Comparison of ENCODE assay signal across 23 mouse cellular contexts in genomic region chr10:59112755-59113154, GRCm38 (mm10).
"Had no signal": no experiment of that assay in that cellular context is flagged by ENCODE, and none has a peak within 500 bp of the region (broad histone marks: within the 10 kb centered on the region; RNA-seq: fewer than 3 reads in every experiment).

No protein-coding gene starts in this region.

- H3K27me3 ChIP-seq: limb, embryonic 13.5 days; liver, embryonic 15.5 days; lung, embryonic 15.5 days; neural tube, embryonic 12.5 days; neural tube, embryonic 15.5 days; stomach, embryonic 15.5 days had no signal

- H3K27ac ChIP-seq: kidney, postnatal 0 days; limb, embryonic 10.5 days; limb, embryonic 13.5 days; liver, embryonic 12.5 days; liver, embryonic 15.5 days; lung, embryonic 15.5 days; neural tube, embryonic 12.5 days; neural tube, embryonic 15.5 days; stomach, embryonic 15.5 days had no signal

- H3K36me3 ChIP-seq: limb, embryonic 10.5 days; limb, embryonic 13.5 days; liver, embryonic 12.5 days; liver, embryonic 15.5 days; lung, embryonic 15.5 days; stomach, embryonic 15.5 days had no signal

- ATAC-seq: intestine, embryonic 16.5 days; liver, embryonic 12.5 days had no signal

- H3K4me1 ChIP-seq: limb, embryonic 13.5 days; liver, embryonic 12.5 days; liver, embryonic 15.5 days; neural tube, embryonic 12.5 days; neural tube, embryonic 15.5 days; stomach, embryonic 15.5 days had no signal

- H3K4me3 ChIP-seq: layer of hippocampus, adult 2 months; limb, embryonic 10.5 days; limb, embryonic 13.5 days; liver, embryonic 12.5 days; liver, embryonic 15.5 days; lung, embryonic 15.5 days; megakaryocyte, embryonic 14.5 days; neural tube, embryonic 12.5 days; neural tube, embryonic 15.5 days; stomach, embryonic 15.5 days had no signal

- H3K4me2 ChIP-seq: limb, embryonic 13.5 days; liver, embryonic 12.5 days; liver, embryonic 15.5 days; lung, embryonic 15.5 days; midbrain, embryonic 11.5 days; neural tube, embryonic 12.5 days; neural tube, embryonic 15.5 days; stomach, embryonic 15.5 days had no signal

- DNase-seq: kidney, adult 18-20 months; kidney, adult 9 months; kidney, postnatal 25 days; layer of hippocampus, adult 9-11 months; liver; midbrain, embryonic 14.5 days; right cerebral cortex, adult 18-20 months; right cerebral cortex, postnatal 14 days; right cerebral cortex, postnatal 4 days; thymus, postnatal 36 days had no signal

- H3K9ac ChIP-seq: limb, embryonic 13.5 days; liver, embryonic 12.5 days; liver, embryonic 15.5 days; lung, embryonic 15.5 days; neural tube, embryonic 12.5 days; neural tube, embryonic 15.5 days; stomach, embryonic 15.5 days had no signal

- H3K9me3 ChIP-seq: limb, embryonic 10.5 days; liver, embryonic 12.5 days; liver, embryonic 15.5 days; lung, embryonic 15.5 days; neural tube, embryonic 15.5 days; stomach, embryonic 15.5 days had no signal
